Mouse (Mus musculus): Measurements from ENCODE around the gene Atm. TPM values are rescaled to one million over a fixed set of nuclear protein-coding genes. Genes with fewer than 3 reads are reported as not detected.

Gene Atm
- polyA plus RNA-seq, 1 experiment from 2014 or later, result 23.0 TPM

GRCm38 (mm10) chr9:53472806-53473518 lies 63.6 kb downstream of the Atm start:
- H3K36me3 ChIP-seq (replicated peaks), result peaks cover 51% of the 10 kb centered on the region
- H3K9me3 ChIP-seq, result no peaks in the 10 kb centered on the region
- no peak overlapping the region for H3K27ac ChIP-seq
- no peaks in the 10 kb centered on the region for H3K4me1 ChIP-seq
- no peak overlapping the region for H3K4me3 ChIP-seq
- DNase-seq (ENCODE audit: extremely low spot score, low spot score), result no peak
- no peaks in the 10 kb centered on the region for H3K27me3 ChIP-seq (ENCODE audit: poor library complexity, severe bottlenecking)
- 91% methylated on average over 9 of the region's 9 CpGs for WGBS

DNA sequence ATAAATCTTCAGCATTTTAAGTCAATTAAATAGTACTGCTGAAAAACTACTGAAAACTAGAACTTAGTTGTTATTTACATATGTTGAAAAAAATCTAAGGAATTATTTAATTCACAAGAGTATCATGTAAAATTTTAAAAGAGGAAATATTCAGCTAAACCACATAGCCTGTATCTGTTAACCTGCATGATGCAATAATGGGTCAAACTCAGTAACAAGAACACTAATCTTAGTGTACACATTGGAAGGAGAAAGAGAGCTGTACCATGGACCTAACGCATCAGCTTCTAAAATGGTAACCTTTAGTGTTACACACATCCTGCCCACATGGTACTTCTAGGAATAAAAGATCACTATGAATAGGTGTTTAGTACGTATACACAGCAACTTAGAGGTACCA lies 84.5 kb downstream of the Atm start:
- Histone ChIP-seq H3K27ac (no peak overlapping the region), H3K36me3 (replicated peaks) (peaks cover 81% of the 10 kb centered on the region), H3K4me3 (no peak overlapping the region), H3K27me3 (ENCODE audit: poor library complexity, severe bottlenecking) (no peaks in the 10 kb centered on the region), H3K4me1 (no peaks in the 10 kb centered on the region), H3K9me3 (no peaks in the 10 kb centered on the region)
- no peak for DNase-seq (ENCODE audit: extremely low spot score, low spot score)
- WGBS, result 94% methylated on average over 2 of the region's 2 CpGs

GRCm38 (mm10) chr9:53450609-53451008 lies 85.9 kb downstream of the Atm start:
- H3K4me1 ChIP-seq, result no peaks in the 10 kb centered on the region
- no peaks in the 10 kb centered on the region for H3K27me3 ChIP-seq (ENCODE audit: poor library complexity, severe bottlenecking)
- no peak overlapping the region for H3K4me3 ChIP-seq
- no peak for DNase-seq (ENCODE audit: extremely low spot score, low spot score)
- H3K9me3 ChIP-seq, result no peaks in the 10 kb centered on the region
- 93% methylated on average over 1 of the region's 1 CpGs for WGBS
- peaks cover 80% of the 10 kb centered on the region for H3K36me3 ChIP-seq (replicated peaks)
- no peak overlapping the region for H3K27ac ChIP-seq

DNA sequence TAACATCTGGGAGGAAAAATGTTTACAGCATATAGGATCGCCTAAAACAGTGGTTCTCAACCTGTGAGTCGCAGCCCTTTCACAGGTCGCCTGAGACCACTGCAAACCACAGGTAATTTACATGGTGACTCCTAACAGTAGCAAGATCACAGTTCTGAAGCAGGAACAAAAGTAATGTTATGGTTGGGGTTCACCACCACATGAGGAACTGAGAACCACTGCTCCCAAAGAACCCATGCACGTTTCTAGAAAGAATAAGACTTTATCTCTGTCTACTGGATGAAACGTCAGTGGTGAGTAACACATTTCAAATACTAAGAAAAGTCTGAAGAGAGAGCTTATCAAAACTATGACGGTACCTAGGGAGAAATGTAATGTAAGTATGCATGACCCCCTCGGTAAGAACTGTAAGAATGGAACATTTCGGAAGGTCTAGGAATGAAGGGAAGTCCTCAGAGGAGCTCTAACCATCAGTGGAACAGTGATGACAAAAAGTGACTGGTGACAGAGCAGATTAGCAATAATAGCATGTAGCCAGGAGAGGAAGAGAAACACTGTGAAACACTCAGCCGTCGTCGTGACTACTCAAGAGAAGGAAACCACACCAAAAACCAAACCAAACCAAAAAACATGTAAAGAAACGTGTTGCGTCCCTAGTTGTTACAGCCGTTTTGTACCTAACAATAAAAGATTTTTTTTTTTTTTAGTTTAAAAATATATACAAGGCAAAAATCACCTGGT lies 100.5 kb downstream of the Atm start:
- 90% methylated on average over 14 of the region's 14 CpGs for WGBS
- Histone ChIP-seq H3K4me3 (no peak overlapping the region), H3K36me3 (replicated peaks) (peaks cover 28% of the 10 kb centered on the region), H3K27me3 (ENCODE audit: poor library complexity, severe bottlenecking) (no peaks in the 10 kb centered on the region), H3K4me1 (no peaks in the 10 kb centered on the region), H3K27ac (no peak overlapping the region), H3K9me3 (no peaks in the 10 kb centered on the region)
- DNase-seq (ENCODE audit: extremely low spot score, low spot score), result no peak

DNA sequence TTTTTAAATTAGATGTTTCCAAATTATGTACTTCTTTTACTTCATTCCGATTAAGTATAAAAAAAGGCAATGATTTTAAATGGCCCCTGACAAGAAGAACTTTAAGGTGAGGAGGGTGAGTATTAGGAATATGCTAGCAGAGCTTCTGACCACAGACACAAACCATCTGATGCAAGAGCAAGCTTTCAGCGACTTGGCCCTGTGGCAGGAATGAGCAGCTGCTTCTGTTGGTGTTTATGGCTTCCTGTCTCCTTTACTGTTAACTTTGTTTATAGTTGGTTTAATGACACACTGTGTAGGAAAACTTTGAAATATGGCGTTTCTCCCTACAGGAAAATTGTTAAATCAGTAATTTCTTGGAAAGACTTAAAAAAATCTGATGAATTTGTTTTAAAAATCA lies 108.9 kb downstream of the Atm start:
- H3K27me3 ChIP-seq (ENCODE audit: poor library complexity, severe bottlenecking), result no peaks in the 10 kb centered on the region
- H3K4me1 ChIP-seq, result no peaks in the 10 kb centered on the region
- H3K9me3 ChIP-seq, result no peaks in the 10 kb centered on the region
- WGBS, result 83% methylated on average over 3 of the region's 3 CpGs
- no peaks in the 10 kb centered on the region for H3K36me3 ChIP-seq (replicated peaks)
- DNase-seq (ENCODE audit: extremely low spot score, low spot score), result no peak
- no peak overlapping the region for H3K4me3 ChIP-seq
- no peak overlapping the region for H3K27ac ChIP-seq

- Histone ChIP-seq H3K27me3 (ENCODE audit: poor library complexity, severe bottlenecking) (no peaks in the 10 kb centered on the region), H3K4me3 (no peak overlapping the region), H3K36me3 (replicated peaks) (no peaks in the 10 kb centered on the region), H3K9me3 (no peaks in the 10 kb centered on the region), H3K4me1 (no peaks in the 10 kb centered on the region), H3K27ac (no peak overlapping the region)
- DNase-seq (ENCODE audit: extremely low spot score, low spot score), result no peak
- 86% methylated on average over 3 of the region's 3 CpGs for WGBS
These were observed 109.8 kb downstream of the Atm start for GRCm38 (mm10) chr9:53426726-53427125.

DNA sequence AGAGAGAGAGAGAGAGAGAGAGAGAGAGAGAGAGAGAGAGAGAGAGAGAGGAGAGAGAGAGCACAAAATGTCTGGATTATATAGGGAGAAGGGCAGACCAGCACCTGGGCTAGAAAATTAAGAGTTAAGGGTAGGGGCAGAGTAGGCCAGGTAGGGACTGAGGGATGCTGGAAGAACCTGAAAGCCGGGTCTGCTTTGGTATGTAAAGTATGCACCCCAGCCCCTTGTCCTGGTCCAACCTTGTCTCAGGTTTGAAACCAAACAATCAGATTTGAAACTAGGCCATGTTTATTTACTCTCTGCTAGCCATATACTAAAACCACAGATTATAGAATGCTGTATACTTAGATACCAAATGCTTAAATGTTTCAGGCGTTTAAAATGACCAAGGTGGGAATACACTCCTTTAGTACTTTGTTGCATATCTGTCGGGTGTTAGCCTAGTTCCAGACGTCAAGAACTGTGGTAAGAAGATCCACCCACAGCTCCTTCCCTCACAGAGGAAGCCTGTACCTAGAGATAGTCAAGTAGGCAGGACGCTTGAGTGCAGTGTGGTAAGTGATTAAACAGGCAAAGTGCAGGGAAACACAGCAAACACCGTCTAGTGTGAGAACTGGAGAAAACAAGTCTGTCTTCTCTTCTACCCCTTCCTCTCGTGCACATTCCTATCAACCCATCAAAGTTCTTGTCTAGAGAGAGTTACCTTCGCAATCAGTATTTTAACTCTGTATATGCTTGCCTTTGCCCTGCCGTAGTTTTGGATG lies 114.2 kb downstream of the Atm start:
- H3K27ac ChIP-seq, result no peak overlapping the region
- DNase-seq (ENCODE audit: extremely low spot score, low spot score), result no peak
- no peaks in the 10 kb centered on the region for H3K36me3 ChIP-seq (replicated peaks)
- H3K4me1 ChIP-seq, result no peaks in the 10 kb centered on the region
- H3K9me3 ChIP-seq, result no peaks in the 10 kb centered on the region
- no peak overlapping the region for H3K4me3 ChIP-seq
- H3K27me3 ChIP-seq (ENCODE audit: poor library complexity, severe bottlenecking), result no peaks in the 10 kb centered on the region
- WGBS, result 79% methylated on average over 9 of the region's 9 CpGs

DNA sequence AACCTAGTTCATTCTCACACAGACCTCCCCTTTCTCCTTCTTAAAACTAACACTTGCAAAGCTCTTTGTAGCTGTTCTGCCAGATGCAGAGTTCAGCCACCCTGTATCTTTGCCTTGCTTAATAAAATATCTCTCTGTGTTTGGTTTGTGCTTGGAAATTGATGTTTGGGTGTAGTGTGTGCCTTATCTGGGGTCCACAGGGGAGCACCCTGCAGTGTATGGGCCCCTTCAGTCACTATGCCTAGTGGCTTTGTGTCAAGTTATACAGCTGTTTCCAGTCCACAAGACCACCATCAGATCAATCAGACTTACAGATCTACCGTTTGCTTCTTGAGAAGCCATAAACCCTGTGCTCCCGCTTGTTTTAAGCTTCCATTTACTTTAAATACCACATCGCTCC lies 127.1 kb downstream of the Atm start:
- Histone ChIP-seq H3K4me1 (peaks cover 14% of the 10 kb centered on the region), H3K9me3 (no peaks in the 10 kb centered on the region), H3K27ac (no peak overlapping the region), H3K4me3 (no peak overlapping the region), H3K27me3 (ENCODE audit: poor library complexity, severe bottlenecking) (no peaks in the 10 kb centered on the region), H3K36me3 (replicated peaks) (no peaks in the 10 kb centered on the region)
- no peak for DNase-seq (ENCODE audit: extremely low spot score, low spot score)
- WGBS, result 91% methylated on average over 3 of the region's 3 CpGs

DNA sequence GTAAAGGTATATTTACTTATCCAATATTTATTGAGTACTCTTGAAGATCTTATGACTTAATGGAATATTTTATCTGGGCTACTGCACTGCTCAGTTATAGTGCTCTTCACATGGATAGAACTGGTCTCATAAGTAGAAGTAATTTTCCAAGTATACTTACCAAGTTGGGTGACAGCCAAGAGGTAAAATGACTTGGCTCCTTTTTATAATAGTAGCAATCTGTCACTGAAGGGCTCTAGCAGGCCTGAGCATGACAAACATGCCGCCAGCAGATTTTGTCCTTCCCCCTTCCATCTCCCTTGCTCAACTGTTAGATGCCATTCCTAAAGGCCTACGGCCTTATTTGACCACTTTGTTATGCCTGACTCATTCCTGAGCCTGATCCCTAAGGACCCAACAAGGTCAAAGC lies 127.6 kb downstream of the Atm start:
- Histone ChIP-seq H3K36me3 (replicated peaks) (no peaks in the 10 kb centered on the region), H3K27ac (no peak overlapping the region), H3K4me1 (peaks cover 15% of the 10 kb centered on the region), H3K4me3 (no peak overlapping the region), H3K9me3 (no peaks in the 10 kb centered on the region), H3K27me3 (ENCODE audit: poor library complexity, severe bottlenecking) (no peaks in the 10 kb centered on the region)
- 87% methylated on average over 2 of the region's 2 CpGs for WGBS
- DNase-seq (ENCODE audit: extremely low spot score, low spot score), result no peak

DNA sequence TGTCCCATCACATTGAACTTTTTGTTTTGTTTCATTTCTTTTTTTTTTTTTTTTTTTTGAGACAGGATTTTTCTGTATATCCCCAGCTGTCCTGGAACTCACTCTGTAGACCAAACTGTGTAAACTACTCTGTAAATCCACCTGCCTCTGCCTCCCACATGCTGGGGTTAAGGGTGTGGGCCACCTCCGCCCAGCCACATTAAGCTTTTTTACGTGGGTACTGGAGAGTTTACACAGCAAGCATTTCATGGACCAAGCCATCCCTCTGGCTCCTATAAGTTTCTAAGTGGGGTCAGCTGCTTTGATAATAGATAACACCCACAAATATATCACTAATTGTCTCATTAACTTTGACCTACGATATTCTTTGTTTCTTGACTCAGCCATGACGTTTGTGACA lies 128.0 kb downstream of the Atm start:
- H3K9me3 ChIP-seq, result no peaks in the 10 kb centered on the region
- H3K27me3 ChIP-seq (ENCODE audit: poor library complexity, severe bottlenecking), result no peaks in the 10 kb centered on the region
- H3K27ac ChIP-seq, result no peak overlapping the region
- no peak for DNase-seq (ENCODE audit: extremely low spot score, low spot score)
- H3K4me1 ChIP-seq, result peaks cover 15% of the 10 kb centered on the region
- no peak overlapping the region for H3K4me3 ChIP-seq
- WGBS, result 90% methylated on average over 4 of the region's 4 CpGs
- H3K36me3 ChIP-seq (replicated peaks), result no peaks in the 10 kb centered on the region

DNA sequence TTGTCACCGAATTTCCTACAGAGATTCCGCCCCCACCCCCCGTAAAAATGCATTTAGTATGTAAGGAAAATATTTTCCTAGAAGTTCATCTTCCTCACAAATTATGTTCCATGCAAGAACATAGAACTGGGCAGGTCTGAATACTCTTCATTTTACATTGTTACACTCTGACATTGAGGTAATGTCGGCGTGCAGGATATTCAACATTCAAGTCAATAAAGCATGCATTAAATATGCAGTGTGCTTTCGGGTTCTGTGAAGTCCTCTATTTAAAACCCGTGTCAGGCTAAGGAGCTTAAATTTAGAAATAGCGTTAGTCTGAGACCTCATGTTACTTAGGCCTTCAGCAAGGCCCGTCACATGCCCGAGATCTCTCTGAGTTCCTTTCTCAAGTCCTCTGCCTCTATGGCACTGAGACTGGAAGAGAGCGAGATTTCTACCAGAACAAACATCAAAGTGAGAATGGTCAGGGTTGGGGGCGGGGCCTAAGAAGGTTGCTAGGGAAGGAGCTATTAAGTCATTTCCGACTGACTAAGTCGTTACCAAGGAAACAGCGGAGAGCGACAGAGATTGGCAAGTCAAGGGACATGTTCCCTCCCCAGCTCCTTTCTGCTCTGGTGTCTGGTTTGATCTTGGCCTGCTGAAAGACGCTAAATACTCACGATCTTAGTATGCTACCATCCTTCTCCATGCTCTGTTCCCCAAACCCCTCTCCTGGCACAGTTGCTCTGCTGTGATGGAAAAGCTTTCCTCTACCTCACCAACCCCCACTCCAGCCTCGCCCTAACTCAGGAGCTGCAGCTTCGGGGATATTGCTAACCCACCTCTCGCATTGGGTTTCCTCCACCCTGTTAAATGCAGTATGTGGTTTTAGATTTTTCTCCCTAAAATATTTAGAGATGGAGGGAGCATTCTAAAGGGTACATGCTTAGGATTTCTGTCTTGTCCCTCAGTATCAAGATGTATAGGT lies 131.5 kb downstream of the Atm start:
- WGBS, result 31% methylated on average over 21 of the region's 21 CpGs
- Histone ChIP-seq H3K27me3 (ENCODE audit: poor library complexity, severe bottlenecking) (no peaks in the 10 kb centered on the region), H3K36me3 (replicated peaks) (no peaks in the 10 kb centered on the region), H3K4me1 (peaks cover 27% of the 10 kb centered on the region), H3K27ac (peak overlapping the region; percentile 84), H3K9me3 (no peaks in the 10 kb centered on the region), H3K4me3 (peak overlapping the region; percentile 46)
- peak; percentile 81 for DNase-seq (ENCODE audit: extremely low spot score, low spot score)

DNA sequence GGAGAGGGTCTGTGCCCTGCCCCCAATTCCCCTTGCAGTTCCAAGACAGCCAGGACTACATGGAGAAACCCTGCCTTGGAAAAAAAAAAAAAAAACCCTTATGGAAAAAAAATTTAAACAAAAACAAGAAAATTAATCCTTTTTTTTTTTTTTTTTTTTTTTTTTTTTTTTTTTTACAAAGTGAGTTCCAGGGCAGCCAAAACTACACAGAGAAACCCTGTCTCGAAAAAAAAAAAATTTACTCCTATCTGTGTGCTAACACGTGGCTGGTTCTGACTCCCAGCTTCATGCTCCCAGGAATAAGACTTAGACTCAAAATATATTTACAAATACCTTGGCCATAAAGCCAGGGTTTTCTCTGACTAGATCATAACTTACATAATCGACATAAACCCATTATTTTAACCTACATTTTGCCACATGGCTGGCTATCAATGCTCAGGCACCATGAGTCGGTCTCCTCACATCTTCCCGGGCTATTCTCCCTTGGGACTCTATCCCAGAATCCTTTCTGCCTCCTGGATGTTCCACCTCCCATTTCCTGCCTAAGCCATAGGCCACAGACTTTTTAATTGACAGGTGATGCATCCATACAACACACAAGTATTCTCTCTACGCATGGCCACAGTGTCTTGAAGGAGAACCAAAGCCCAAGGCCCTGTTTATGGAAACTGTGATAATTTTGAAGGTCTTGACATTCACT lies 132.3 kb downstream of the Atm start:
- Histone ChIP-seq H3K27me3 (ENCODE audit: poor library complexity, severe bottlenecking) (no peaks in the 10 kb centered on the region), H3K4me3 (no peak overlapping the region), H3K9me3 (no peaks in the 10 kb centered on the region), H3K4me1 (peaks cover 27% of the 10 kb centered on the region), H3K27ac (no peak overlapping the region), H3K36me3 (replicated peaks) (no peaks in the 10 kb centered on the region)
- 82% methylated on average over 6 of the region's 6 CpGs for WGBS
- DNase-seq (ENCODE audit: extremely low spot score, low spot score), result no peak

Data from forebrain, embryonic 10.5 days (tissue).